Mouse (Mus musculus) gastrocnemius, adult 2 months (tissue): ENCODE measurements around the gene Rps6ka1. TPM values are rescaled to one million over a fixed set of nuclear protein-coding genes. Genes with fewer than 3 reads are reported as not detected.
"Not testable (repeated sequence)": the region's sequence is repeated elsewhere in the genome, so short reads cannot be mapped to it uniquely, and the experiment has no call there.

Source experiments
- DNase-seq: peaks from one replicate; pipeline ENCODE4 v3.0.0; 2022
- H3K27ac ChIP-seq: fragments of 200-600 bp; 2 replicates; pipeline ENCODE4 v1.8.1; 2022; ENCODE audit warnings: mild to moderate bottlenecking
- H3K4me3 ChIP-seq: fragments of 200-600 bp; 2 replicates; pipeline ENCODE4 v1.8.1; 2022; ENCODE audit warnings: mild to moderate bottlenecking, moderate library complexity
- CTCF ChIP-seq: fragments of 200-600 bp; IDR thresholded peaks from 2 replicates; pipeline ENCODE4 v1.8.1; 2022; ENCODE audit warnings: antibody characterized with exemption, mild to moderate bottlenecking, moderate library complexity
- intact Hi-C: fragments of 180-260 bp; cut with DNase I; formaldehyde crosslinking; loops from one replicate; pipeline ENCODE4 v1.15.1; 2025
- long read RNA-seq, 2 experiments: library from polyadenylated mRNA; stranded (forward); transcript quantifications; one replicate each; pipeline ENCODE4 v2.0.0; 2021
- total RNA-seq, 2 experiments: library from RNA; stranded (reverse); gene quantifications; 2 replicates each; pipeline ENCODE4 v1.2.3; 2021

Gene Rps6ka1
- total RNA-seq, result 1 to 10 TPM; 3.5 to 4.8 TPM
- long read RNA-seq, experiment 1, transcript Rps6ka1-202 (22 exons, 3,135 nt), result major isoform, 8 of 11 reads
- long read RNA-seq, experiment 1, partial matches to known transcripts, result 1 of 11 reads
- long read RNA-seq, experiment 1, other reads (novel, unspliced or antisense), result 1 of 11 reads
- long read RNA-seq, experiment 2, transcript Rps6ka1-202 (22 exons, 3,135 nt), result major isoform, 5 of 7 reads
- long read RNA-seq, experiment 2, partial matches to known transcripts, result 0 of 7 reads
- long read RNA-seq, experiment 2, other reads (novel, unspliced or antisense), result 0 of 7 reads

GRCm38 (mm10) chr4:133887672-133888453, at the start of gene Rps6ka1:
Gene Rps6ka1 (minus strand): TSS chr4:133887797.
- H3K27ac ChIP-seq, result peak within 1 kb of the TSS; percentile 74

GRCm38 (mm10) chr4:133931785-133932184, 44.2 kb upstream of the Rps6ka1 start:
- TF ChIP-seq CTCF, result no peak
- H3K27ac ChIP-seq, result no peak overlapping the region
- no peak for DNase-seq
- H3K4me3 ChIP-seq, result no peak overlapping the region
- intact Hi-C loops, result loop anchor here (5.0 kb wide), 1 partner anchor 156 kb away; no protein-coding TSS in a partner anchor

More at GRCm38 (mm10) chr4:133887672-133888453, at the start of gene Rps6ka1:
- H3K4me3 ChIP-seq, result peak within 1 kb of the TSS; percentile 75
- peak; percentile 62 for DNase-seq
- TF ChIP-seq CTCF, result peak; percentile 28
- intact Hi-C loops, result no loop called here

GRCm38 (mm10) chr4:133931349-133931748, 43.8 kb upstream of the Rps6ka1 start:
- Histone ChIP-seq H3K27ac (no peak overlapping the region), H3K4me3 (no peak overlapping the region)
- DNase-seq, result peak; percentile 23
- TF ChIP-seq CTCF, result peak; percentile 65
- intact Hi-C loops, result loop anchor here (5.0 kb wide), 1 partner anchor 156 kb away; no protein-coding TSS in a partner anchor

GRCm38 (mm10) chr4:133929278-133929670, 41.7 kb upstream of the Rps6ka1 start:
- Histone ChIP-seq H3K4me3 (peak overlapping the region; percentile 35), H3K27ac (peak overlapping the region; percentile 31; the same call in 1 of the 2 replicates)
- intact Hi-C loops, result no loop called here
- TF ChIP-seq CTCF, result no peak
- peak; percentile 17 for DNase-seq

- H3K4me3 ChIP-seq, result peak overlapping the region; percentile 35
- H3K27ac ChIP-seq, result peak overlapping the region; percentile 10; the same call in 1 of the 2 replicates
- no peak for DNase-seq
- intact Hi-C loops, result no loop called here
- TF ChIP-seq CTCF, result no peak
Observed at GRCm38 (mm10) chr4:133928576-133929277, 41.1 kb upstream of the Rps6ka1 start.

GRCm38 (mm10) chr4:133925204-133925603, 37.6 kb upstream of the Rps6ka1 start:
- intact Hi-C loops, result no loop called here
- H3K4me3 ChIP-seq, result no peak overlapping the region
- TF ChIP-seq CTCF, result no peak
- H3K27ac ChIP-seq, result no peak overlapping the region
- DNase-seq, result no peak

GRCm38 (mm10) chr4:133923743-133924142, 36.1 kb upstream of the Rps6ka1 start:
- intact Hi-C loops, result no loop called here
- Histone ChIP-seq H3K4me3 (no peak overlapping the region), H3K27ac (no peak overlapping the region)
- no peak for TF ChIP-seq CTCF
- DNase-seq, result no peak

- intact Hi-C loops, result loop anchor here (10.0 kb wide), 1 partner anchor 253 kb away; no protein-coding TSS in a partner anchor
- not testable (repeated sequence) for DNase-seq, H3K27ac ChIP-seq, H3K4me3 ChIP-seq
Observed at GRCm38 (mm10) chr4:133918093-133918825, 30.7 kb upstream of the Rps6ka1 start.

GRCm38 (mm10) chr4:133911983-133912382, 24.4 kb upstream of the Rps6ka1 start:
- Histone ChIP-seq H3K4me3 (no peak overlapping the region), H3K27ac (no peak overlapping the region)
- no peak for TF ChIP-seq CTCF
- DNase-seq, result no peak
- intact Hi-C loops, result loop anchor here (2.0 to 10.0 kb wide), 2 partner anchors 75 to 247 kb away; no protein-coding TSS in a partner anchor

GRCm38 (mm10) chr4:133910236-133911211, 22.9 kb upstream of the Rps6ka1 start:
- intact Hi-C loops, result loop anchor here (2.0 to 10.0 kb wide), 2 partner anchors 74 to 246 kb away; no protein-coding TSS in a partner anchor
- TF ChIP-seq CTCF, result peak; percentile 99
- peak overlapping the region; percentile 79 for H3K4me3 ChIP-seq
- peak; percentile 93 for DNase-seq
- peak overlapping the region; percentile 94 for H3K27ac ChIP-seq

- DNase-seq, result no peak
- Histone ChIP-seq H3K4me3 (no peak overlapping the region), H3K27ac (peak overlapping the region; percentile 28; the same call in 1 of the 2 replicates)
- no peak for TF ChIP-seq CTCF
- intact Hi-C loops, result no loop called here
Observed at GRCm38 (mm10) chr4:133908051-133908450, 20.5 kb upstream of the Rps6ka1 start.
